Mouse (Mus musculus) regulatory T cell (primary cell): ENCODE measurements around the gene Rnasek.

ENCODE experiments used
- in situ Hi-C: fragments of 300-600 bp; cut with MboI, MseI; formaldehyde crosslinking; loops from one replicate; pipeline ENCODE4 v1.15.1; 2025; ENCODE audit warnings: high pct_unique_total_duplicates

Gene Rnasek

DNA sequence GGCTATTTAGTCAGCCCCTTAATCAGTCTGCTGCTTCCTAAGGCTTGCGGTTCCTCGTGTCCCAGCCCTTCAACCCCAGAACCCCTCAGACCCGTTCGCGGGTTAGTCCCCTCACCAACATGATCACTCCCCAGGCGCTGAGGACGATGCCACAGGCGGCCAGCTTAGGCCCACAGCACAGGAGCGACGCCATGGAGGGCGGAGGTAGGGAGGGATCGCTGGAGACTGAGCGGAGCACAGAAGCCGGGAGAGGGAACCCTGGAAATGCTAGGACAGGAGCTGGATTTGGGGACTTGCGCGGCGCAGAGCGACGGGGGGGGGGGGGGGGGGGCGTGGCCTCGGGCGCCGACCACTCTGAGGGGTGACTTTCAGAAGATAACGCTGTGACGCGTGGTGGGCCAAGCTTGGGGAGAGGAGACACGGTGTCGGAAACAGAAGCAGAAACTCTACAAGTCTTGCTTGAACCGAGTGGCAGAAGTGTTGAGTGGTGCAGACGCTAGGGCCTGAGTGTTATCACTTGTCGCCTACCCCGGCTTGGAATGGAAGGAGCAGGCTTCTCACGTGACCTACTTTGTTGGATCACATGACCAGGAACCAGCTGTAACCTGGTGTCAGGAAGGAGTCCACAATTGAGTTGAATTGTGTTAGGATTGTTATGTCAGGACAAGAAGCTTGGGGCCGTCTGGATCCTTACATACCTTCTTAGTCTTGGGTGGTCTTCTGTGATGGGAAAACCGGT, at the start of gene Rnasek, which contains the start of gene Gm21988:
TSS of gene Rnasek (minus strand) at position 302 of the 739 bp plus-strand sequence.
TSS of gene Gm21988 (minus strand) at position 290 of the 739 bp plus-strand sequence.
- in situ Hi-C loops: no loop called here

DNA sequence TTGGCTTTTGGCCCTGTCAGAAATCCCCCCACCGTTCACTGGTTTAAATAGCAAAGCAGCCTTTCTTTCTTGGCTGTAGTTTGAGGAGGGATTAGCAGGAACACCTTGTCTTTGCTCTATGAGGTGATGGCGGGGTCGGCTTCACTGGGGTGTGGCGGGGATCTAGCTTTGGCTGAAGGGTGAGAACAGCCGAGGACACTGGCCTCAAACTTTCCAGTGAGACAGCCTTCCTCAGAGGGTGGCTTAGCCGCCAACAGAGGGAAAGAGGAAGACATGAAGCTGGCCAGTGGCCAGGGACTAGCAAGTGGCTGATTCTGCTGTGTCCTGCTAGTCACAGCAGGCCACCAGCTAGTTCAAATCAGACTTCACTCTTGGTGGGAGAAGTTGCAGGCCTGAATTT, 49.6 kb upstream of the Rnasek start:
- in situ Hi-C loops: no loop called here

DNA sequence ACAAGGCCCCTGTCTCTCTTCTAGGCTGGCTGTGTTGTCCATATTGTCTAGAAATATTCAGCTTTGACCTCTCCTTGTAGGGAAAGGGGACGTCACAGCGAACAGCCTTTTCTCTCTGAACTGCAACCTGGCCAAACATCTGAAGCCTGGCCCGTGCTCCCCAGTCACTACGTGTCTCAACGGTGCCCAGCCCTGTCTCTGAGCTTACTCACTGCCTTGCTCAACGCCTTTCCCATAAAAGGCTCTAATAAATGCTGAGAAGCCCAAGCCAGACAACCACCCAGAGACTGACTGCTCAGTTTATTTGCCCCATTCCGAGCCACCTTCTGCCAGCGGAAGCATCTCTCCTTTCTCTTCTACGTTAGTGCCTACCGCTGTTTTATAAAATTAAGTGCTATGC, 48.5 kb upstream of the Rnasek start:
- in situ Hi-C loops: no loop called here

DNA sequence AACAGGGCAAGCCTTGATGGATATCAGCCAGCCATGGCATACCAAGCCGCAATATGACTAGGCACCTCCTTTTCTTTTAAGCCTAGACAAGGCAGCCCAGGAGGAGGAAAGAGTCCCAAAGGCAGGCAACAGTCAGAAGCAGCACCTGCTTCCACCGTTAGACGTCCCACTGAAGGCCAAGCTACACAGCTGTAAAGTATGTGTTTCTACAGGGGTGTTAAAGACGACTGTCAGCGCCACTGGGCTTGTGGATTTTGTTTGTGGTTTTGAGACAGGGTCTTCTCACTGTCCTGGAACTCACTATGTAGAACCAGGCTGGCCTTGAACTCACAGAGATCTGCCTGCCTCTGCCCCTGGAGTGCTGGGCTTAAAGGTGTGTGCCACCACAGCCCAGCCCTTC, 46.0 kb upstream of the Rnasek start:
- in situ Hi-C loops: no loop called here

DNA sequence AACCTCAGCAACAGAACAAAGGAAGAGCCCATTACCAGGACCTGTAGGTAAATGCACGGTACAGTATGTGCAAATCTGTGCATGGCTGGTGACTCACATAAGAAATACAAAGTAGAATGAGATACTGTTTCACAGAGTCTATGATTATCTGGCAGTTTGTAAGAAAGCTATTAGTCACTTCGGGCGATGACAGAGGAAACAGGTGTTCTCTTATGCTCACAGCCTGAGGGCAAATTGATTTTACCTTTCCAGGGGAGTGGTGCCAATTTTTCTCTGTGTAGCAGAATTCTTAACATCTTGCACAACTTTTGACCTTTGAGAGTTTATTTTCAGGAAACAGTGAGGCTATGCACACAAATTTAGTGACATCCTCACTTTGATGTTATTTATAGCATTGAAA, 45.1 kb upstream of the Rnasek start:
- in situ Hi-C loops: no loop called here

DNA sequence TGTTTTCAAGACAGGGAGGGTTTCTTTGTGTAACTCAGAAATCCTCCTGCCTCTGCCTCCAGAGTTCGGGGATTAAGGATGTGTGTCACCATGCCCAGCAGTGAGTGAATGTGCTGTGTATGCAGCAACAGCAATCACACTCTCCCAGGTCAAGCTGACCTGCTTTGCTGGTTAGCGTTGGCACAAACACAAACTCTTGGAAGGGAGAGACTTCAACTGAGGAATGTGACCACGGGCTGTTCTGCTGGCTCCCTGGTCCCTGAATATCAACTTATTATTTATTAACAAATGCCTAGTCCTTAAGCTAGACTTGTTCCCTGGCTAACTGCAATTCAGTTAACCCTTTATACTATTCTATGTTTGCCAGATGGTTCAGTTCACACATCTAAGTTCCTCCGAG, 44.0 kb upstream of the Rnasek start:
- in situ Hi-C loops: no loop called here

DNA sequence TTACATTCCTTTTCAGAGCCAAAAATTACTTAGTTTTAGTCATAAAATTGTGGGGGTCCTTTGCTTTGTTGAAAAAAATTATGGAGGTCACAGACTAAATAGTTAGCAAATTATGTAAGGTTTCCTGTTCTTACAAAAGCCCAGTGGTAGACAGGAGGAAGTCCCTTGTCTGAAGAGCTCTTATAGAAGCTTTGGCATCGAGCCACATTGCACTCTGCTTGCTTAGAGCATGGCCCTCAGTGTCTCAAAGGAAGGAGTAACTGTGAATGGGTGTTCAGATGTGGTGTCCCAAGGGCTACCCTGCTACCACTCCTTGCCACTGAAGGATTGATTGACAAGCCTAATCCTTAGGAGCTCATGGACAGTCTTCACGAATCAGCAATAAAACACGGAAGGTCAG, 40.8 kb upstream of the Rnasek start:
- in situ Hi-C loops: no loop called here

DNA sequence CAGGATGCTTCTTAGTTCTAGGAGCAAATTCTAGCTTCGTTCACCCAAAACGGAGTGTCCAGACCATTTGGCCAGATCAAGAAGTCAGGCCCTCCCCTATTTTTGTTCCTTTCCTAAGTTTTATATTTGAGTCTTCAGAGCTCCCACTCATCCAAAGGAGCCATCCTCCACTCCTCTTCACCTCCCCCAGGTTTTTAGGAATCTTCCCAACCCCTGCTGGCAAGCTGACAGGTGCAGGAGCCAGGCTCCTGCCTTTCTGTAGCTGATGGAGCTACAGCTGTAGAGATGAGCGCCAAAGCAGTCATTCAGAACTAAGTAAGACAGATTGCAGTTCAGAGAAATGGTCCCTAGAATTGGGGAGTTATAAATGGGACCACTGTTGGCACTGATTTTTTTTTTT, 39.3 kb upstream of the Rnasek start:
- in situ Hi-C loops: no loop called here

DNA sequence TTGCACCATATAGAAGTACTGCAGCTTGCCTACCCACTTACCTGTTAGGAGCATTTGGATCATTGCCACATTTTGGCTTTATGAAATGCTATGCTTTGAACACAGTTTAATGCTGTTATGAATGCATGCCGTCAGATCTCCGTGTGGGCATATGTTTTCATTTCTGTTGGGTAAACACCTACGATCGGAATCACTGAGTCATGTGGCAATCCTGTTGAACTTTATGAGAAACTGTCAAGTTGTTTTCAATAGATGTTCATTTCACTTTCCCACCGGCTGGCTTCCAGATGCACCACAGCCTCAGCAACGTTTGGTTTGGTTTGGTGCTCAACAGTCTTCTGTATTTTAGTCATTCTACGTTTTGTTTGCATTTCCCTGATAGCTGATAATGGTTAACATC, 32.0 kb upstream of the Rnasek start:
- in situ Hi-C loops: no loop called here

DNA sequence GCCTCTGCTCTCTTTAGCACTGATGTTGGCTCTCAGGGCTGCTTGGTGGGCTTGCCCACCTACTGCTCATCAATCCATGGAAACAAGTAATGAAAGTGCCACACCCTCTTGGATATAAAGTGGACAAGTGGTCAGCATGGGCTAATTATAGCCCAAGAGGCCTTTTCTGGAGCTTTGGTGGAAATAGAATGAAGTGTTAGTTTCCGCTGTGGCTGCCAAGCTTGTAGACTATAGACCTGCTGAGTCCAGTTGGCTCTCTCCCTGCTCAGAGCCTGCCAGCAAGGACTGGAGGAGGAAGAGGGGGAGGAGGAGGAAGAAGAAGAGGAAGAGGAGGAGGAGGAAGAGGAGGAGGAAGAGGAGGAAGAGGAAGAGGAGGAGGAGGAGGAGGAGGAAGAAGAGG, 26.8 kb upstream of the Rnasek start:
- in situ Hi-C loops: no loop called here

DNA sequence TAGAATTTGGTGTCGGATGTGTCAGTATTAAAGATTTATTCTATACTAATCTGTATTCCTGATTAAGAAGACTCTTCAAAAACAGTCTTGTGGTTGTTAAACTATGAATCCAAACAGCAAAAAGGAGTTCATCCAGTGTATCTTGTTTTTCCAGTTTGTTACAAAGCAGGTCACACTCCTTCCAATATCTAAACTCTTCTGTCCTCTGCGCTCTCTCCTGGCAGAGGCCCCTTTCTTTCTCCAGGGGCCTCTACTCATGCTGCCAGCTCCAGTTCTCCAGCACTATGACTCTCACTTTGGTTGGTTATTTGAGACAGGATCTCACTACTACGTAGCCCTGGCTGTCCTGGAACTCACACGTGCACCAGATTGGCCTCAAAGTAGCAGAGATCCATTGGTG, 26.2 kb upstream of the Rnasek start:
- in situ Hi-C loops: no loop called here

DNA sequence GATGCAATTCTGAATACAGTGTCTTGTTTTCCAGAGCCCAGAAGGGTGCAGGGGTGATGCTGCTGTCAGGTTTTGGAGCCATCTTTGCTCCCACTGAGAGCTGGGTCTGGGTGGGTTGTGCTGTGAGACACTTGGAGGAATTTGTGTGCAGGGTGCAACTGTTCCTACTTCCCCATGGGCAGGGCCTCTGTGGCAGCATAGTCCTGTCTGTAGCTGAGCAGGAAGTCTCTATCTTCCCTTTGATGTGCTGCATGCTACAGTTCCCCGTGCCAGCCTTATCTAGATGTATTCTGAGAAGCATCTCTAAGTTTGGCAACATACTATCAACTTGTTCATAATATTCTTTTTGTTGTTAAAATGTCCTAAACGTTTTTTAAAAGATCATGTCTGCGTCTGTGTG, 25.6 kb upstream of the Rnasek start:
- in situ Hi-C loops: no loop called here

DNA sequence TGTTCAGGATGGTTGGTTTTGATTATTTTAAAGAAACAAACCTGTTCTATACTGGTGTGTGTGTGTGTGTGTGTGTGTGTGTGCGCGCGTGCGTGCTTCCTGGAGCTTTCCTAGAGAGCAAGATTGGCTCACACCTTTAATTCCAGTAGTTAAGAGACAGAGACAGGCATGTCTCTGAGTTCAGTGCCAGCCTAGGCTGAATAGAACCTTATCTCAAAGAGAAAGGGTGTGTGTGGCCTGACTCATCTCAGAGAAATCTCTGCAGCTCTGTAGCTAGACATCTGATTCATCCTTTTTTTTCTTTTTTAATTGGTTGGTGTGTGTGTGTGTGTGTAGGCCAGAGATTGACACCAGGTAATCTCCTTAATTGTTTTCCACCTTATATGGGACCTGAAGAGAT, 19.4 kb upstream of the Rnasek start:
- in situ Hi-C loops: no loop called here

DNA sequence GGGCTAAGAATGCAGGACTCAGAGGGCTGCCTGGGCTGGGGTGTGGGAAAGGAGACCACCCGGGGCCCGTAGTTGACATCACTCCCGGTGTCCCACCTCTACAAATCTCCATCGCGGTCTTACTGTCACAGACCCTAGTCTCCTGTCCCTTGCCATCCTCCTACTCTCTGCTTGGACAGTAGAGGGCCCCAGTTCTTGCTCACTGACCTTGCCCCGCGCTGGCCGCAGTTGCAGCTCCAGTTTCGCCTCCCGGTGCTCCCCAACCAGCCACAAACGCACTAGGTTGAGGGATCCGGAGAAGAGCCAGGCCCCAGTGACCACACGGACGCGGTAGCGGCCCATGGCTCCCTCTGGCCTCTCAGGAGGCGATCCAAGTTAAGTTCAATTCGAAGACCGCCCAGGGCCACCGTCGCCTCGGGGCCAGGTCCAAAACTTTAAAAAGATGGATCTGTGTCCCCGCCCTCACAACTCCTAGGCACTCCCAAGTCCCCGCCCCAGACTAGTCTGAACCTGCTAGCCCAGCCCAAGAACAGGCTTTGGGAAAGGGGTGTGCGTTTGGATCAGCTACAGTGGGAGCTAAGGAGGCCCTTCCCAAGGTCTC, 15.4 kb upstream of the Rnasek start, which contains the start of gene Alox12:
TSS of gene Alox12 (minus strand) at position 423 of the 601 bp plus-strand sequence.
- in situ Hi-C loops: loop anchor here (5.0 kb wide), 1 partner anchor 57 kb away; no protein-coding TSS in a partner anchor

DNA sequence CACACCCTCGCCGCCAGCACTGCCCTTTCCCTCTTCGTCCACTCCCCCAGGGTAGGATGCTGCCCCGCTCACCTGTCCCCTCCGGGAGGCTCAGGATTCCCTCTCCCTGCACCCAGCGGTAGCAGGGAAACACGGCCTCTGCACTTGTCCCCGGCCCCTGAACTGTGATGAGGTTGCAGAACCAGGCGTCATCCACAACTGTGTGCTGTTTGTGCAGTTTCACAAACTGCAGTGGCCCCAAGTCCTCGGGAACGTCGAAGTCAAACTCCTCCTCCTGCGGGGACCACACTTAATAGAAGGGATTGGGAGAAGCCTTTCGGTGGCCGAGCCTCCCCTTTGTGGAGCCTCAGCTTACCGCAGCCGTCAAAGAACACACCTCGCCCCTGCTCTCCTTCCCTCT, 14.7 kb upstream of the Rnasek start:
- in situ Hi-C loops: loop anchor here (5.0 kb wide), 1 partner anchor 58 kb away; no protein-coding TSS in a partner anchor

DNA sequence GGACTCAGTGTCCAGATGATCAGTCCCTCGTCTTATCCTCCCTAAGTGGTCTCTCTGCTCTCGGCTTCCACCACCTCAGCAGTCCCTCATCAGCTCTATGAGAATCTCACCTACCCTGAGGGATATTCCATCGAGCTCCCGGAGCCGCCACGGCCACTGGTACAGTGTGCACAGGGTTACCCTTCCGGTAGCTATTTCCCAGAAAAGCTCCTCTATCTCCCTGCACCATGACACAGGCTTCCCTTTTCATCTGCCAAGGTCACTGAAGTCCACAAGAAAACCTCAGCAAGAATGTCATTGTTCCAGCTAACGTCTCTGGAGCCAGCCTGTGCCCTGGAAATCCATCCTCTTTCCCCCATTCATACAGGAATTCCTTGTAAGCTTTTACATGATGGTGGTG, 12.2 kb upstream of the Rnasek start:
- in situ Hi-C loops: loop anchor here (5.0 kb wide), 1 partner anchor 60 kb away; no protein-coding TSS in a partner anchor

DNA sequence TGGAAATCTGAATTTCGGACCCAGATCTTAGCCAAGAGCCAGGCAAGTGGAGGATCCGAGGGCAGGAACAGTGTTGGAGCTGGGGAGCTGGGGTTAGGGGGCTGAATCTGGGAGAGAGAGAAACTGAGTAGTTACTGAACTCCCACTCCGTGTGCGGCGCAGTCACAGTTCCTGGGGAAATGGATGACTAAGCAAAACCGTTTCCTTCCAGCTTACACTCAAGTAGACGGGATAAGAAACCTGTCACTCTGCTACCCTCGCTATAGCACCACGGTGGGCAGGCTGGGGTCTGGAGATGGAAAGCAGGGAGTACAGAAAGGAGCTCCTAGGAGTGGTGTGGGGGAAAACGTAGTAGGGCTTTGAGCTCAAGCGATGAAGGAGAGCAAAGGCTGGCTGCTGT, 10.5 kb upstream of the Rnasek start:
- in situ Hi-C loops: loop anchor here (5.0 kb wide), 1 partner anchor 62 kb away; no protein-coding TSS in a partner anchor

DNA sequence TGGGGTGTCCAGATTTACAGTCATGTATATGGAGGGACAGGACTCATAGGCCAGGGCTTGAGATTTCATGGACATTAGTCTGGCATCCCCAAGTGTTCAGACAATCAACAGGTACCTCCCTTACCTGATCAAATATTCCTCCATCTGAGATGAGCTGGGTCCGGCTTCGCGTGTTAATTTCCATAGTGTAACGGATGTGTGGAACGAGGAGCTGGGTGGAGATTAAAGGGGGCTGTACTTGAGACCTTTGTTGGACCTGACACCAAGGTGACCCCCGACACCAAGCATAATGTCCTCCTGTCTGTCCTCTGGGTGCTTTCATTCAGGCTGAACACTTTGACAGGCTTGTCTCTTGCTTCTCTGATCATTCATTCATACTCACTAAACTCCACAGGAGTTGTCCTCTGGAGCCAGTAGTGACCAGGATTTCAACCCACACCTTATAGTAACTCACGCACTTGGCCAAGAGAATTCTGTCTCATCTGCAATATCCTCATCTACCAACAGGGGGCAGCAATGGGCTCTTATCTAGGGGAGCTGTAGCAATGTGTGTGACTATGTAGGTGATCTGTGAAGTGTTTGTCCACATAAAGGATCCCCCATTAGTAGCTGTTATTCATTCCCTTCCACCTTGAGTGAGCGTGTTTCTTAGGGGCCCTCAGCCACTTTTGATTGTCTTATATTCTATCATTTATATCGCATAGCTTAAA, 7.6 kb upstream of the Rnasek start:
- in situ Hi-C loops: loop anchor here (5.0 kb wide), 1 partner anchor 45 kb away; no protein-coding TSS in a partner anchor

DNA sequence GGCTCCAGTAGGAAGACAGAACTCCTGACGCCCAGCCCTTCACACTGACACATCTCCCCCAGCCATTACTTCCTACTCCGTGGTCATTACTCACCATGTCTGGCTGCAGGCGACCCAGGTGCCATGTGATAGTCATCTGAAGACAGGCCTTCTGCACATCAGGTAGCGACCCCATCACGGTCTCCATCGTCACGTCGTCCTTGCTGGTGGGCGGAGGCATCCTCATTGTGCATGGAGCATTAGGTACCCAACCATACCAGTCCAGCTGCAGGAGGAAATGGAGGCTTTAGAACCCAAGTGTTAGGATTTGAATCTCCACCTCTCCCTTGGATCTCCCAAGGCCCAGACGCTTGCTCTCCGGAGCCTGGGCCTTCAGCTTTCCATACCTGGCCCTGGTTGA, 2.9 kb upstream of the Rnasek start:
- in situ Hi-C loops: no loop called here

DNA sequence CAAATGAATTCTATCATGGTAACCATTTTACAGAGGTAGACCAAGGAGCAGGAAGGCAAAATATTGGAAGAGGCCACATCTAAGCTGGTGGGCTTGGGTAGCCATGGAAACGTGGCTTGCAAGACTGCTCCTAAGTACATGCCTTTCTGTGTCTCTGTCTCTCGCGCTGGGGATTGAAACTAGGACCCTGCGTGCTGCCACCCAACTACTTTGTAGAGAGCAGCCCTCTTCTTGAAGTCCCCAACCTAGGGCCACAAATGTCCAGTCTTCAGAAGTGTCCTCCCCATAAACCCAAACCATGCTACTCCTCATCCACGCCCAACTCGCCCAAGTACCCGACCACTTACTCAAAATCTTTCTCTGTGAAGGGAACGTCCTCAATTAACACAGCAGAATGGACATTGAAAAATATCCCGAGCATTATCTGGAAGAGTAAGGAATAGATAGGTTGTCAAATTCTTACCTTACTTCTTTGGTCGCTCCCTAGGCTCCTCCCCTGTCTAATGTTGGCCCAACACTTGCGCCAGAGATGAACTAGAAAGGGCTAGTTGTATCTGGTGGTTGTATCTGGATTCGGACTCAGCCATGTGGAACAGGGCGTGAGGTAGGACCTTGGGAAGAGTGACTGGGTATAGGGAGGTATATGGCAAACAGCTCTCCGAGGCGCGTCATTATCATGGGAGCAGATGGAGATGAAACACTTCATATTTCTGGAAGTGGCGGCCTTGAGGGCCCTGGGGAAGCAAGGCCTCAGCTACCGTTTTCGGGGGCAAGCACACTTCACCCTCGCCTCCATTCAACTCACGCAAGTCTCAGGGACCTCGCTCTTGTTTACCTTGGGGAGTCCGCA, 826 bp downstream of the Rnasek start:
- in situ Hi-C loops: no loop called here

DNA sequence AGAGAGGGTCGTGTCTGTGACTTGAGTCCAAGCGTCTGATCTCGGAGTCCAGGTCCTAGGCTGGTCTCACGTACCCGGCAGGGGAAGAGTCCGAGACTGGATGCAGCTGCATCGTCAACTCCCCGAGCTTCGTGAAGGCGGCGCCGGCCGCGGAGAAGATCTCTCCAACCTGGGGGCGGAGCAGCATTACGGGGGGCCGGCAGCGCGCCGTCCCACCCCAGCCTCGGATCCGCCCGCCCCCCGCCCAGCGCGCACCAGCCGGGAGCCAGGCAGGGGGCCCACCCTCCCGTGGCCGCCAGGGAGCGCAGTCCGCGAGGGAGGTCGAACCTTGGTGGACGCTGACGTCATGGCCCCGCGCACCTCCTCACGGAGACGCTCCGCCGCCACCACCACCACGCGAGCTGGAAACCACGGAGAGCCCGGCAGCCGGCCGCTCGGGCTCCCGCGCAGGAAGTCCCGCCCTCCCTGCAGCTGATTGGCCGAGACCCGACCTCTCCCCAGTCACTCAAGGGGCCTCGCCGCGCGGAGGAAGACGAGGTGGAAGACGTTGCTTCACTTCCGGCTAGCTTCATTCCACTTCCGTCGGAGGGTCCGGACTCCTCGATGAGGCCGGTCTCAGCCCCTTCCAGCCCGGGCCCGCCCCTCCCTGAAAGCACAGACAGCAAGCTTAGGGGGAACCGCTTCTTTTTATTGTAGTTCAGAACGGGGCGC, 2.0 kb downstream of the Rnasek start, which contains the start of gene 0610010K14Rik:
TSS of gene 0610010K14Rik (minus strand) at position 458 of the 711 bp plus-strand sequence.
- in situ Hi-C loops: no loop called here
